Mouse (Mus musculus): ENCODE measurements at regions not wholly inside any gene's neighbourhood (a gene's known extent, or its start where the extent isn't known, plus 50 kb on each side); places are given as distances from the start of the nearest gene placed in this dataset.

- Histone ChIP-seq H3K36me3 (replicated peaks) (no peaks in the 10 kb centered on the region), H3K9me3 (replicated peaks) (no peaks in the 10 kb centered on the region), H3K9ac (no peak overlapping the region), H3K27me3 (no peaks in the 10 kb centered on the region), H3K27ac (replicated peaks) (no peak overlapping the region), H3K4me1 (replicated peaks) (no peaks in the 10 kb centered on the region), H3K4me3 (replicated peaks) (no peak overlapping the region), H3K4me2 (no peak overlapping the region)
- no peak for ATAC-seq (ENCODE audit: insufficient read depth)
- 50% methylated on average over 2 of the region's 2 CpGs for WGBS (ENCODE audit: insufficient replicate concordance)
Observed at GRCm38 (mm10) chr4:64874521-64874920, 249.5 kb upstream of the Pappa start.

- WGBS (ENCODE audit: insufficient replicate concordance): 78% methylated on average over 1 of the region's 1 CpGs
- H3K4me2 ChIP-seq: no peak overlapping the region
- ATAC-seq (ENCODE audit: insufficient read depth): no peak
Observed at GRCm38 (mm10) chr4:64876924-64877323, 247.1 kb upstream of the Pappa start.

GRCm38 (mm10) chr4:64897935-64898334 lies 226.0 kb upstream of the Pappa start:
- H3K36me3 ChIP-seq (replicated peaks): no peaks in the 10 kb centered on the region
- no peak for ATAC-seq (ENCODE audit: insufficient read depth)
- WGBS (ENCODE audit: insufficient replicate concordance): 75% methylated on average over 3 of the region's 3 CpGs
- H3K4me1 ChIP-seq (replicated peaks): no peaks in the 10 kb centered on the region
- no peak overlapping the region for H3K9ac ChIP-seq
- no peaks in the 10 kb centered on the region for H3K27me3 ChIP-seq
- no peaks in the 10 kb centered on the region for H3K9me3 ChIP-seq (replicated peaks)
- H3K4me2 ChIP-seq: no peak overlapping the region
- H3K27ac ChIP-seq (replicated peaks): no peak overlapping the region
- H3K4me3 ChIP-seq (replicated peaks): no peak overlapping the region

More at GRCm38 (mm10) chr4:64876924-64877323, 247.1 kb upstream of the Pappa start:
- Histone ChIP-seq H3K4me1 (replicated peaks) (no peaks in the 10 kb centered on the region), H3K9me3 (replicated peaks) (no peaks in the 10 kb centered on the region), H3K27me3 (no peaks in the 10 kb centered on the region), H3K36me3 (replicated peaks) (no peaks in the 10 kb centered on the region), H3K9ac (no peak overlapping the region), H3K4me3 (replicated peaks) (no peak overlapping the region), H3K27ac (replicated peaks) (no peak overlapping the region)

GRCm38 (mm10) chr4:64901091-64901845 lies 222.7 kb upstream of the Pappa start:
- Histone ChIP-seq H3K4me3 (replicated peaks) (no peak overlapping the region), H3K9ac (no peak overlapping the region), H3K27me3 (no peaks in the 10 kb centered on the region), H3K9me3 (replicated peaks) (no peaks in the 10 kb centered on the region), H3K36me3 (replicated peaks) (no peaks in the 10 kb centered on the region), H3K4me2 (no peak overlapping the region), H3K4me1 (replicated peaks) (no peaks in the 10 kb centered on the region), H3K27ac (replicated peaks) (no peak overlapping the region)
- ATAC-seq (ENCODE audit: insufficient read depth): no peak
- WGBS (ENCODE audit: insufficient replicate concordance): 51% methylated on average over 5 of the region's 5 CpGs

- Histone ChIP-seq H3K9ac (no peak overlapping the region), H3K4me3 (replicated peaks) (no peak overlapping the region), H3K27me3 (no peaks in the 10 kb centered on the region), H3K4me1 (replicated peaks) (no peaks in the 10 kb centered on the region), H3K36me3 (replicated peaks) (no peaks in the 10 kb centered on the region), H3K9me3 (replicated peaks) (no peaks in the 10 kb centered on the region), H3K4me2 (no peak overlapping the region), H3K27ac (replicated peaks) (no peak overlapping the region)
- no peak for ATAC-seq (ENCODE audit: insufficient read depth)
Observed at GRCm38 (mm10) chr4:64923751-64924150, 200.2 kb upstream of the Pappa start.

GRCm38 (mm10) chr4:64928553-64928952 lies 195.4 kb upstream of the Pappa start:
- H3K4me2 ChIP-seq: no peak overlapping the region
- H3K4me1 ChIP-seq (replicated peaks): no peaks in the 10 kb centered on the region
- WGBS (ENCODE audit: insufficient replicate concordance): 52% methylated on average over 2 of the region's 2 CpGs
- H3K4me3 ChIP-seq (replicated peaks): no peak overlapping the region
- no peak overlapping the region for H3K9ac ChIP-seq
- ATAC-seq (ENCODE audit: insufficient read depth): no peak
- no peaks in the 10 kb centered on the region for H3K27me3 ChIP-seq
- H3K9me3 ChIP-seq (replicated peaks): no peaks in the 10 kb centered on the region
- no peak overlapping the region for H3K27ac ChIP-seq (replicated peaks)
- no peaks in the 10 kb centered on the region for H3K36me3 ChIP-seq (replicated peaks)

GRCm38 (mm10) chr4:64945547-64945946 lies 178.4 kb upstream of the Pappa start:
- Histone ChIP-seq H3K4me1 (replicated peaks) (no peaks in the 10 kb centered on the region), H3K27me3 (no peaks in the 10 kb centered on the region), H3K4me3 (replicated peaks) (no peak overlapping the region), H3K27ac (replicated peaks) (no peak overlapping the region), H3K36me3 (replicated peaks) (no peaks in the 10 kb centered on the region), H3K9ac (no peak overlapping the region), H3K9me3 (replicated peaks) (no peaks in the 10 kb centered on the region), H3K4me2 (no peak overlapping the region)
- no peak for ATAC-seq (ENCODE audit: insufficient read depth)

GRCm38 (mm10) chr4:64952651-64953050 lies 171.3 kb upstream of the Pappa start:
- Histone ChIP-seq H3K27me3 (no peaks in the 10 kb centered on the region), H3K9ac (no peak overlapping the region), H3K4me1 (replicated peaks) (no peaks in the 10 kb centered on the region), H3K4me3 (replicated peaks) (no peak overlapping the region), H3K27ac (replicated peaks) (no peak overlapping the region), H3K36me3 (replicated peaks) (no peaks in the 10 kb centered on the region), H3K4me2 (no peak overlapping the region), H3K9me3 (replicated peaks) (no peaks in the 10 kb centered on the region)
- ATAC-seq (ENCODE audit: insufficient read depth): no peak

GRCm38 (mm10) chr4:64958843-64959242 lies 165.1 kb upstream of the Pappa start:
- H3K4me1 ChIP-seq (replicated peaks): no peaks in the 10 kb centered on the region
- no peaks in the 10 kb centered on the region for H3K36me3 ChIP-seq (replicated peaks)
- no peak for ATAC-seq (ENCODE audit: insufficient read depth)
- H3K27me3 ChIP-seq: no peaks in the 10 kb centered on the region
- no peak overlapping the region for H3K4me3 ChIP-seq (replicated peaks)
- no peak overlapping the region for H3K27ac ChIP-seq (replicated peaks)
- H3K9me3 ChIP-seq (replicated peaks): no peaks in the 10 kb centered on the region
- no peak overlapping the region for H3K4me2 ChIP-seq
- H3K9ac ChIP-seq: no peak overlapping the region
- WGBS (ENCODE audit: insufficient replicate concordance): 53% methylated on average over 4 of the region's 4 CpGs

GRCm38 (mm10) chr4:64961796-64962195 lies 162.2 kb upstream of the Pappa start:
- no peak overlapping the region for H3K27ac ChIP-seq (replicated peaks)
- ATAC-seq (ENCODE audit: insufficient read depth): no peak
- WGBS (ENCODE audit: insufficient replicate concordance): 52% methylated on average over 4 of the region's 4 CpGs

More at GRCm38 (mm10) chr4:64961796-64962195, 162.2 kb upstream of the Pappa start:
- no peak overlapping the region for H3K9ac ChIP-seq
- H3K4me3 ChIP-seq (replicated peaks): no peak overlapping the region
- H3K36me3 ChIP-seq (replicated peaks): no peaks in the 10 kb centered on the region
- H3K9me3 ChIP-seq (replicated peaks): no peaks in the 10 kb centered on the region
- H3K27me3 ChIP-seq: no peaks in the 10 kb centered on the region
- no peaks in the 10 kb centered on the region for H3K4me1 ChIP-seq (replicated peaks)
- no peak overlapping the region for H3K4me2 ChIP-seq

Data from liver, embryonic 15.5 days (tissue).